Mouse (Mus musculus): Measurements from ENCODE around the gene Abtb2.

GRCm38 (mm10) chr2:103667962-103668815 lies 102.1 kb downstream of the Abtb2 start:
- TF ChIP-seq CTCF (IDR thresholded peaks at IDR 0.05; ENCODE audit: low read depth), result no peak
- no peak for TF ChIP-seq EP300 (IDR thresholded peaks at IDR 0.05; ENCODE audit: low read depth)
